Mouse (Mus musculus): ENCODE measurements around the gene Col7a1.

- TF ChIP-seq POLR2A (IDR thresholded peaks at IDR 0.05; ENCODE audit: control insufficient read depth, low read depth, low read length) (no peak), CTCF (IDR thresholded peaks at IDR 0.05; ENCODE audit: control insufficient read depth, insufficient read depth, insufficient replicate concordance, low read depth, low read length) (no peak)
Observed at GRCm38 (mm10) chr9:108976483-108976882, 23.1 kb downstream of the Col7a1 start.

Measured in testis, adult 2 months (tissue).